Mouse (Mus musculus): ENCODE measurements around the gene Gucy2c. TPM values are rescaled to one million over a fixed set of nuclear protein-coding genes. Genes with fewer than 3 reads are reported as not detected.

Gucy2c gene
- polyA plus RNA-seq, 1 experiment from 2014 or later, result not detected

DNA sequence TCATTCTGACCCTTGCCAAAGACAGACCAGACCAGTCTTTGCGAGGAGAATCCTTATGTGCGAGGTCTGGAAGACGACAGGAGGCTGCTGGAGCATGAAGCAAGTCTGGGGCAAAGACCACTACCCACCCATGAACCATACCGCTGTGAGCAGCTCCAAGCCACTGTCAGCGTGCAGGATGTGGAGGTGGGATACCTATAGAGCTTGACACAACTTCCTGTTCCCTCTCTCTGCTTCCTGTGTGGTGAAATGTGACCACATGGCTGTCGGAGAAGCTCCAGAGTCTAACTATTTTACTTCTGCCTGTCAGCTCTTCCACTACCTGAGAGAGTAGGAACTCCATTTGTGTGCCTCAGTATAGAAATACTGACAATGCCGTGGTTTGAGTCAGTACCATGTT lies 45.8 kb downstream of the Gucy2c start:
- no peaks in the 10 kb centered on the region for H3K36me3 ChIP-seq (ENCODE audit: inconsistent target)
- no peaks in the 10 kb centered on the region for H3K79me2 ChIP-seq (ENCODE audit: inconsistent target)
- no peak overlapping the region for H3K27ac ChIP-seq
- whole genome bisulfite sequencing (ENCODE audit: missing documents), result 9% methylated on average over 7 of the region's 7 CpGs
- no peak overlapping the region for H3K4me3 ChIP-seq (ENCODE audit: inconsistent target)

DNA sequence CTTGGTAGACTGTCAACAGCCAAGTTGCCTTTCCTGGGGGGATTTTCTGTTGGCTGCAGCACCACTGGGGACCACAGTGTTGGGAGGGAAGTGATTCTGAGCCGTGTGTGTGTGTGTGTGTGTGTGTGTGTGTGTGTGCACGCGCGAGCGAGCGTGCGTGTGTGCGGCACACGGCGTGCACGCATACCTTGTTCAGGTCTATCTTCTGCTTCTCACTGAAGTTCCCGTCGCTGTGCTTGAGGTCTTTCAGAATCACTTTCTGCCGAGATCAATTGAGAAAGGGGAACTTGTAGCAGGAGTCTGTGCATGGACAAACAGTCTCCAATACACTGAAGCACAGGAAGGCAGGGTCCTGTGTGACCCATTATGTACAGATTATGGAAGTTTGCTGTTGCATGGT lies 53.4 kb downstream of the Gucy2c start:
- H3K27ac ChIP-seq, result no peak overlapping the region
- H3K36me3 ChIP-seq (ENCODE audit: inconsistent target), result no peaks in the 10 kb centered on the region
- WGBS (ENCODE audit: missing documents), result 17% methylated on average over 14 of the region's 14 CpGs
- H3K79me2 ChIP-seq (ENCODE audit: inconsistent target), result no peaks in the 10 kb centered on the region
- H3K4me3 ChIP-seq (ENCODE audit: inconsistent target), result no peak overlapping the region

DNA sequence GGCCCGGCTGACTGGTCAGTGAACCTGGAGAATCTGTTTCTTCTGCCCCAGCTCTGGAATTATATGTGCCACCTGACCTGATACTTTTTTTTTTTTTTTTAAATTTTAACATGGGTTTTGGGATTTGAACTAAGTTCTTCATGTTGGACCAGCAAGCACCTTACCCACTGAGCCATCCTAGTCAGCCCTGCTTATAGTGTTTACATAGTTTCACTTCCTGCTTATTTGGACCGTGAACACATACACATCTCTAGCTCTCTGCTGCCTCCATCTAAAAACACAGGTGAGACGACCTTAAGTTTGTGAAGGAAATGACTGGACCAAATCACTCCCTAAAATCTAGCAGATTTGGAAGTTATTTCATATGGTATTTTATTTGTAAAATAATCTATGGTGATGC lies 58.4 kb downstream of the Gucy2c start:
- no peak overlapping the region for H3K27ac ChIP-seq
- 38% methylated on average over 3 of the region's 3 CpGs for WGBS (ENCODE audit: missing documents)
- no peaks in the 10 kb centered on the region for H3K36me3 ChIP-seq (ENCODE audit: inconsistent target)
- H3K79me2 ChIP-seq (ENCODE audit: inconsistent target), result no peaks in the 10 kb centered on the region
- H3K4me3 ChIP-seq (ENCODE audit: inconsistent target), result no peak overlapping the region

DNA sequence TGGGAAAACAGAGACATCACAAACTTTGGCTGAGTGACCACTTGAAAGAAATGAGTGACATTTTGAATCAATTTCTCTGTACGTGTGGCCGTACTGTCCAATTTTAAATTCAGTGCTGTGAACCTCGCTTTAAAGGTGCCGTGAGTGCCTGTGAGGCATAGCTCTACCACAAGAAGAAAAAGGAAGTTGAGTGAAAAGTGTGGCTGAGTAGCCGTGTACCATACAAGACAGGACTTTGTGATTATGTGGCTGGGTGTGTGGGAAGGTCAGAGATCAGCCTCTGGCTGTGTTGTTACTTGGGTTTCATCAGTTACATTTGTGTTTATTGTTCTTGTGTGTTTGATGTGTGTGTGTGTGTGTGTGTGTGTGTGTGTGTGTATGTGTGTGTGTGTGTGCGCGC lies 59.0 kb downstream of the Gucy2c start:
- Histone ChIP-seq H3K36me3 (ENCODE audit: inconsistent target) (no peaks in the 10 kb centered on the region), H3K4me3 (ENCODE audit: inconsistent target) (no peak overlapping the region), H3K27ac (no peak overlapping the region), H3K79me2 (ENCODE audit: inconsistent target) (no peaks in the 10 kb centered on the region)
- 59% methylated on average over 5 of the region's 7 CpGs for whole genome bisulfite sequencing (ENCODE audit: missing documents)

DNA sequence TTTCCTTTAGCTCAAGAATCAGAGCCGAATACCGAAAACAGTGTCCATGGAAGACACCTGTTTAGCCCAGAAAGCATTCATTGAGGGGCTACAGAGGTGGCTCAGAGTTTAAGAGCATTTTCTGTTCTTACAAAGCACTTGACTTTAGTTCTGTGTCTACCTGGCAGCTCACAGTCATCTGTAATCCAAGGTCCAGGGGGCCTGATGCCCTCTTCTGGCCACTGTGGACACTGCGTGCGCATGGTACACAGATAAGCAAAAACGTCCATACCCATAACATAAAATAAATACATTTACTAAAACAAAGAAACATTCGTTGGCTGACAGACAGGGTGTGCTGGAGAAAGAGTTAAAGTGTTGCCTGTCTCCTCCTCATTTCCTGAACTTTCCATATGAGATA lies 59.6 kb downstream of the Gucy2c start:
- WGBS (ENCODE audit: missing documents), result 58% methylated on average over 6 of the region's 6 CpGs
- no peaks in the 10 kb centered on the region for H3K79me2 ChIP-seq (ENCODE audit: inconsistent target)
- H3K36me3 ChIP-seq (ENCODE audit: inconsistent target), result no peaks in the 10 kb centered on the region
- no peak overlapping the region for H3K27ac ChIP-seq
- no peak overlapping the region for H3K4me3 ChIP-seq (ENCODE audit: inconsistent target)

DNA sequence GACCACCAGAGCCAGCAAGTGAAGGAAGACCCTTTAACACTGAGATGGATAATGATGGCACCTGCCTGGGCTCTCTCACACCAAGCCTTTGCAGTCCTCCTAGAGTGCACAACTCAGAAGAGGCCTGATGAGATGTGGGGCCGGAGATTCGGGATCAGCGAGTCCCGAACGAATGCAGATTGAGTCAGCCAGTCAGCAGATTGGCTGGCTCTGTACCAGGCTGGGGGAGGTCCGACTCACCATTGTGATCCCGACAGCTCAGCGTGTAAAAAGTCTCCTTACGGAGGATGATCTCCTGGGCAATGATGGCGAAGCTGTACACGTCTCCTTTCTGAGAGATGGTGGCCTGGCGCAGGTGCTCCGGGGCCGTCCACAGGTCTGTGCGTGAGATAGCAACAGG lies 61.1 kb downstream of the Gucy2c start:
- H3K36me3 ChIP-seq (ENCODE audit: inconsistent target), result no peaks in the 10 kb centered on the region
- H3K27ac ChIP-seq, result no peak overlapping the region
- no peaks in the 10 kb centered on the region for H3K79me2 ChIP-seq (ENCODE audit: inconsistent target)
- 97% methylated on average over 14 of the region's 15 CpGs for WGBS (ENCODE audit: missing documents)
- no peak overlapping the region for H3K4me3 ChIP-seq (ENCODE audit: inconsistent target)

DNA sequence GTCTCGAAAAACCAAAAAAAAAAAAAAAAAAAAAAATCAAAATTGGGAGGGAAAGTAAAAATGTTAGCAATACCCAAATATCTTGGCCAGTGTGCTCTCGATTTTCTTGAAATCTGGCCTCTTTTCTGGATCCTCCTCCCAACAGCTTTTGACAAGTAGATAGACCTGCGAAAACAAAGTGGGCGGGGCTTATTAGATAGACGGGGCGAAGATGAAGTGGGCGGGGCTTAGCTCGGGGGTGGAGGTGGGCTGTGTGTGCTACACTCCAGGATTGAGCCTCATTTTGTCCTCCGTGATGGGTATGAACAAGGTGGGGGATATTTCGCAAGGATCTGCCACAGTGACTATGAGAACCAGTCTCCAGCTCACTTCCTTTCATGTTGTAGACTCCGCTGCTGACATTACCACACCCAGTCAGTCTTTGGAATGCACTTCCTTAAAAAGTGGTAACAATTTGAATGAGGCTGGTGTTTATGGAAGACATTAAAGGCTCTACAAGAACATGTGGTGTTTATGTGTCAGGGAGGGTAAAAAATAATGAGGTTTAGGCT lies 65.6 kb downstream of the Gucy2c start:
- Histone ChIP-seq H3K27ac (no peak overlapping the region), H3K4me3 (ENCODE audit: inconsistent target) (no peak overlapping the region), H3K79me2 (ENCODE audit: inconsistent target) (no peaks in the 10 kb centered on the region), H3K36me3 (ENCODE audit: inconsistent target) (no peaks in the 10 kb centered on the region)
- WGBS (ENCODE audit: missing documents), result 45% methylated on average over 8 of the region's 11 CpGs

DNA sequence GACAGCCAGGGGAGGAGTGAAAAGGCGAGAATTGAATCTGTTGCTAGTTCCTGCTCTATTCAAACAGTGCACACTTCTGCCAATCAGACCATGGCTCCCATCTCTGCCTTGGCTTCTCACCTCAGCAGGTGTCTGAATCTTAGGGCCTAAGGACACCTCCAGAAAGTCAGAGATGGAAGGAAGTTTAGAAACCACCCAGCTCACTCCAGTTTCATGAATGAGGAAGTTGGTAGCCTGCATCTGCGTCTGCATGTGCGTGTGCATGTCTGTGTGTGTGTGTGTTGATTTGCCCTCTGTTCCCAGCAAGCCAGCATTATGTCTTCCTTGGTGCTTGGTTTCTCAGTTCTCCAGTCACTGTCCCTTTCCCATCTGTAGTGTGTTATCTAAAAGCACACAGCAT lies 67.5 kb downstream of the Gucy2c start:
- no peak overlapping the region for H3K27ac ChIP-seq

DNA sequence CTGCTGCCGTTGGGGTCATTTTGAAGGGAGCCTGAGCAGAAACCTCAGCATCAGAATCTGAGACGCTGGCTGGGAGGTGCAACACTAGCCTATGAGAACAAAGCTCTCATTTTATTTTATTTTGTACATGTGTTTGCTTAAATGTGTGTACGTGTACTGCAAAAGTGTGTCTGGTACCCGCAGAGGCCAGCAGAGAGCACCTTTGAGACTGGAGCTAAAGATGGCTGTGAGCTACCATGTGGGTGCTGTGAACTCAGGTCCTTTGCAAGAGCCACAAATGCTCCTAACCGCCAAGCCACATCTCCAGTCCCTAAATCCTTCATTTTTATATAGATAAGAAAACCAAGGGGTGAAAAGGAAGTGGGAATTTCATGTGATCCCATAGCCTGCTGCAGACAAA lies 71.2 kb downstream of the Gucy2c start:
- WGBS (ENCODE audit: missing documents), result 96% methylated on average over 5 of the region's 5 CpGs
- Histone ChIP-seq H3K36me3 (ENCODE audit: inconsistent target) (no peaks in the 10 kb centered on the region), H3K79me2 (ENCODE audit: inconsistent target) (no peaks in the 10 kb centered on the region), H3K27ac (no peak overlapping the region), H3K4me3 (ENCODE audit: inconsistent target) (no peak overlapping the region)

More for the DNA sequence above, 67.5 kb downstream of the Gucy2c start:
- no peaks in the 10 kb centered on the region for H3K79me2 ChIP-seq (ENCODE audit: inconsistent target)
- WGBS (ENCODE audit: missing documents), result 14% methylated on average over 3 of the region's 3 CpGs
- H3K4me3 ChIP-seq (ENCODE audit: inconsistent target), result no peak overlapping the region
- no peaks in the 10 kb centered on the region for H3K36me3 ChIP-seq (ENCODE audit: inconsistent target)

DNA sequence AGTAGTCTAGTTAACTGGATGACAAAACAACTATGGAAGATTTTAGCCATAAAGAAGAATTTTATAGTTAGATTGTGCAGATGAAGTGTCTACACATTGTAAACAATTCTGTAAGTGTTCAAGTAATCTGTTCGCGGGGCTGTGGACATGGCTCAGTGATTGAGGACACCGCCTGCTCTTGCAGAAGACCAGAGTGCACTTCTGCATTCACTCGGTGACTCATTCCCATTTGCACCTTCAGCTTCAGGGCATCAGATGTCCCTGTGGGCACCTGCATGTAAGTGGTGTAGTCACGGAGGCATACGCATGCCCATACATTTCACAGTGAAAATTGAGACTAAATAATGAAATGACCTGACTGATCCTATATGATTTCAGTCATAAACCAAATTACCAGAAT lies 73.0 kb downstream of the Gucy2c start:
- Histone ChIP-seq H3K27ac (no peak overlapping the region), H3K36me3 (ENCODE audit: inconsistent target) (no peaks in the 10 kb centered on the region), H3K4me3 (ENCODE audit: inconsistent target) (no peak overlapping the region), H3K79me2 (ENCODE audit: inconsistent target) (no peaks in the 10 kb centered on the region)
- WGBS (ENCODE audit: missing documents), result 90% methylated on average over 6 of the region's 6 CpGs

DNA sequence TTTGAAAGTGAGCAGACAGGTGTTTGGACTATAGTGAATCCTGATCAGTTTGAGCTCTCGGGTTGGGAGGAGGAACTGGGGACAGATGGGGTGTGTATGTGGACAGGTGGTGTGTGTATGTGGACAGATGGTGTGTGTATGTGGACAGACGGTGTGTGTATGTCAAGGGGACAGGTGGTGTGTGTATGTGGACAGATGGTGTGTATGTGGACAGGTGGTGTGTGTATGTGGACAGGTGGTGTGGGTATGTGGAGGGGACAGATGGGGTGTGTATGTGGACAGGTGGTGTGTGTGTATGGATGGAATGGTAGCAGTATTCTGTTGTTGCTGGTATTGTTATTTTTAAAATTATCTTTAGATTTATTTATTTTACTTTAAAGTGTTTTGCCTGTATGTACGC lies 79.7 kb downstream of the Gucy2c start:
- H3K79me2 ChIP-seq (ENCODE audit: inconsistent target), result no peaks in the 10 kb centered on the region
- WGBS (ENCODE audit: missing documents), result 92% methylated on average over 3 of the region's 3 CpGs
- no peak overlapping the region for H3K27ac ChIP-seq
- H3K4me3 ChIP-seq (ENCODE audit: inconsistent target), result no peak overlapping the region
- no peaks in the 10 kb centered on the region for H3K36me3 ChIP-seq (ENCODE audit: inconsistent target)

DNA sequence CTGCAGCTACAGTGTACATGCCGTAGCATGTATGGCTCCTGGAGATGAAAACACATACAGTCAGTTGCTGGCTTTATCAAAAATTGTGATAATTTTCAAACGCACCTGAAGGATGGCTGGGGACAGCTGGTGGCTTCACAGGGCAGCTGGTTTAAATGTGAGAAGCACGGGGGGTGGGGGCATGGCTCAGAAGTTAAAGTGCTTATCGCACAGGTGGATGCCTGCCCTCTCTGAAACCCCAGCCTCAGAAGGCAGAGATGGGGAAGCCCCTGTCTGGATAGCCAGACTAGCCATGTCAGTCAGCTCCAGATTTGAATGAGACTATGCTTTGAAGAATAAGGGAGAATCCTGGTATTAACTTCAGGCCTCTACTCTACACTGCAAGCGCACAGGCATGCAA lies 80.4 kb downstream of the Gucy2c start:
- no peaks in the 10 kb centered on the region for H3K79me2 ChIP-seq (ENCODE audit: inconsistent target)
- H3K27ac ChIP-seq, result no peak overlapping the region
- WGBS (ENCODE audit: missing documents), result 95% methylated on average over 5 of the region's 5 CpGs
- no peaks in the 10 kb centered on the region for H3K36me3 ChIP-seq (ENCODE audit: inconsistent target)
- H3K4me3 ChIP-seq (ENCODE audit: inconsistent target), result no peak overlapping the region

DNA sequence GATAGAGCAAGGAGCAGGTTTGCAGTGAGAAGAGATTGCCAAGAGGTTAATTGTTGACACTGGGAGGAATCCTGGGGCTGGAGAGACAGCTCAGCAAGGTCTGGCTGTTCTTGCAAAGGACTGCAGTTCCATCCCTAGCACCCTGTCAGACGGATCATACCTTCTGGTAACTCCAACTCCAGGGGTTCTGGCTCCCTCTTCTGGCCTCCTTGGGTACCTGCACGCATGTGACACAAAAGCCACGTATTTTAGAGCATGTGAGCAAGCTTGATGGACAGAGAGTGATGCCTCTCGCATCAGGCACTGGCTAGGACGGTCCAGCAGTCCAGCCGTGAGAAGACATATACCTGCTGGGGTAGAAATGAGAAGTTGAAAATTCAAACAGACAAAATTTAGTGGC lies 90.3 kb downstream of the Gucy2c start:
- H3K79me2 ChIP-seq (ENCODE audit: inconsistent target), result no peaks in the 10 kb centered on the region
- 98% methylated on average over 6 of the region's 6 CpGs for WGBS (ENCODE audit: missing documents)
- no peaks in the 10 kb centered on the region for H3K36me3 ChIP-seq (ENCODE audit: inconsistent target)
- no peak overlapping the region for H3K27ac ChIP-seq
- no peak overlapping the region for H3K4me3 ChIP-seq (ENCODE audit: inconsistent target)

DNA sequence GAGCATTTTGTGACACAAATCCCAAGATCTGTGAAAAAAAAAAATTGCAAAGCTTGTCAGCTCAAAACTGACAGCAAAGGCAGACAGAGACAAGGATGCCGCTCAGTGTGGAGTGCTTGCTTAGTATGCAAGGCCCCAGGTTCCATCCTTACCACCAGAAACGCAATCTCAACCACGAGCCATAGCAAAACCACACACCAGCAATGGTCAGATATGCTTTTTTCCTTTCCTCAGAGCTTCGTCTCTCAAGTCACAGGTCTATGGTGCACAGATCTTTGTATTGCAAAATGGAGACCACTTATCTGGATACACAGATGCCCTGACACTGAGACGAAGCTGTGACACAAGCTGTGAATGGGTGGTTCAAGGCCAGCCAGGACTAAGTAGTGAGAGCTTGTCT lies 91.0 kb downstream of the Gucy2c start:
- Histone ChIP-seq H3K4me3 (ENCODE audit: inconsistent target) (no peak overlapping the region), H3K79me2 (ENCODE audit: inconsistent target) (no peaks in the 10 kb centered on the region), H3K27ac (peak overlapping the region; percentile 76), H3K36me3 (ENCODE audit: inconsistent target) (no peaks in the 10 kb centered on the region)
- 49% methylated on average over 5 of the region's 5 CpGs for WGBS (ENCODE audit: missing documents)

DNA sequence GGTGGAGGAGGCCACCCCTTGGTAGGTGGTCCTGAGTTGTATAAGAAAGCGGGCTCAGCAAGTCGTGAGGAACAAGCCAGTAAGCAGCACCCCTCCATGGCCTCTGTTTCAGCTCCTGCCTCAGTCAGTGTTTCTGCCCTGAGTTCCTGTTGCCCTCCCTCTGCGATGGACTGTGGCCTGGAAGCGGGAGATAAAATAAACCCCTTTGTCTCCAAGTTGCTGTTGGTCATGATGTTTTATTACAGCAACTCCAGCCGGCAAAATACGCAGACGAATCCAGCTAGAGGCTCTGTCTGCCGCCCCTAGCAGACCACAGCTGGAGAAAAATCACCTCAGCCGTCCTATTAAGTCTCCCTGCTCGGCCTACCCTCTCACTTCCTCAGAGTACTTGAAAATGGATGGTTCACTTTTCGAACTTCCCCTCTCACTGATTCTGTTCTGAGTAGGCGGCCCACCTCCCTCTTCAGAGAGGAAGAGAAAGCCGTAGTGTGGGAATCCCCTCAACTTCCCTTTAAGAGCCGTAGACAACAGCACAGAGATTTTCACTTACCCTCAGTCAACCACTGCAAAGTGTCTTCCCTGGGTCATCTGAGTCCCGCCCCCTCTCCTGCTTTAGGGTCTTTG lies 91.7 kb downstream of the Gucy2c start:
- Histone ChIP-seq H3K4me3 (ENCODE audit: inconsistent target) (no peak overlapping the region), H3K36me3 (ENCODE audit: inconsistent target) (no peaks in the 10 kb centered on the region), H3K27ac (peak overlapping the region; percentile 76), H3K79me2 (ENCODE audit: inconsistent target) (no peaks in the 10 kb centered on the region)
- 11% methylated on average over 15 of the region's 15 CpGs for WGBS (ENCODE audit: missing documents)

DNA sequence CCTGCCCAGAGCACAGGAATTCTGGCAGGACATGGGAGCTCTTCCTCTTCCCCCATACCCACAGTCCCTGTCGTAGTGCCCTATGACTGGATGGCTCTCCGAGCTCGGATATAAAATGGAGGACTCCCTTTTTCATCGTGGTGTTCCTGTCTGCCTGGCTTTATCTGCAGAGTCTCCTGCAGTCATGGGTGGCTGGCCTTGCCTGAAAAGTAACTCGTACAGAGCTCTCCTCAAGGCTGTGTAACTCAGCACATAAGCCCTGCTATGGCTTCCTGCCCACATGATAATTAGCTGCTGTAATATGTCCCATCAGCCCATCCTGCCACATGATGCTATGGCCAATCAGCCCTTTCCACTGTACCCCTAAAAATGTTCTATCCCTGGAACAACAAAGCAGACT lies 96.1 kb downstream of the Gucy2c start:
- 92% methylated on average over 5 of the region's 5 CpGs for WGBS (ENCODE audit: missing documents)
- Histone ChIP-seq H3K36me3 (ENCODE audit: inconsistent target) (no peaks in the 10 kb centered on the region), H3K27ac (no peak overlapping the region), H3K79me2 (ENCODE audit: inconsistent target) (no peaks in the 10 kb centered on the region), H3K4me3 (ENCODE audit: inconsistent target) (no peak overlapping the region)

Data from macrophage (primary cell).